Mouse (Mus musculus): ENCODE results near the gene Med23. TPM values are rescaled to one million over a fixed set of nuclear protein-coding genes. Genes with fewer than 3 reads are reported as not detected.

Gene Med23
- polyA plus RNA-seq, 1 experiment from 2014 or later = 5.9 TPM

DNA sequence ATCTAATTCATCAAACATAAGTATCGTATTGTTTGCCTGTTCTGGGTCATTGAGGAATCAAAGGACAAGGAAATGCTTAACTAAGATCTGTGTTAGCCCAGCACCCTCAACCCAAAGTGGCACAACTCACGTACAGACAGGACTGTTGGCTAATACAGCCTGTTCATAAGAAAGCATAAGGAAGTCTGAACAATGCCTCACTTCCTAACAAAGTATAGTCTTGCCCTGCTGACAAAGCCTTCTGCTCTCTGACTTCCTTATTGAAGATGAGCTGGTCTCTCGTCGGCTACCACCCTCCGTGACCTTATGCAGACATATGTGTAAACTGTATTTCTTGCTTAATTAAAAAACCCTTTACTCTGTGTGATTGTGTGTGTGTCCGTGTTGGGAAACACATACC, 60.4 kb downstream of the Med23 start:
- no peaks in the 10 kb centered on the region for H3K27me3 ChIP-seq
- no peak for ATAC-seq (ENCODE audit: low read depth)
- H3K36me3 ChIP-seq = no peaks in the 10 kb centered on the region; the same call in 1 of the 2 replicates
- WGBS (ENCODE audit: insufficient replicate concordance) = 57% methylated on average over 6 of the region's 6 CpGs
- no peak overlapping the region for H3K4me2 ChIP-seq
- H3K27ac ChIP-seq = no peak overlapping the region
- H3K9me3 ChIP-seq (replicated peaks) = no peaks in the 10 kb centered on the region
- H3K9ac ChIP-seq = no peak overlapping the region
- peaks cover 4% of the 10 kb centered on the region; the same call in 1 of the 2 replicates for H3K4me1 ChIP-seq (replicated peaks)
- DNase-seq = no peak
- no peak overlapping the region for H3K4me3 ChIP-seq (replicated peaks)

DNA sequence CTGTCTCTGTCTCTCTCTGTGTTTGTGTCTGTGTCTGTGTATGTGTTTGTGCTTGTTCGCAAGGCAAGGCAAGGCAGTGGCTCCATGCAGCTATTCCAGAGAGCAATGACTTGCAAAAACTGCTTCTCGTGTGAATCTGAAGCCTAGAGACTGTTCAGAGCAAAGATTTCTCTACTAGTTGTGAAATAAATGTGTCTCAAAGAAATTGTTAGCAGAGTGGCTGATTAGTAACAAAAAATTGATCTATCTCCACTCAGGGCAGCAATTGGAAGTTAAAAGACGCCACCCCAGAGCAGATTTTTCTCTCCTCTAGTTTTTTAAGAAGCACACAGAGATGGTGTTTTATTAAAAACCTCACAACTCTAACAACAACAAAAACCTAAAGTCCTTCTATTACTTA, 78.1 kb downstream of the Med23 start:
- Histone ChIP-seq H3K27ac (no peak overlapping the region), H3K36me3 (no peaks in the 10 kb centered on the region), H3K27me3 (no peaks in the 10 kb centered on the region), H3K9ac (no peak overlapping the region), H3K4me2 (peak overlapping the region; percentile 38; the same call in 1 of the 2 replicates), H3K4me3 (replicated peaks) (no peak overlapping the region), H3K9me3 (replicated peaks) (no peaks in the 10 kb centered on the region), H3K4me1 (replicated peaks) (0 out of 2 replicates have a peak, but pooled peaks cover 8% of the 10 kb centered on the region)
- 46% methylated on average over 3 of the region's 3 CpGs for WGBS (ENCODE audit: insufficient replicate concordance)
- DNase-seq = no peak
- ATAC-seq (ENCODE audit: low read depth) = no peak

DNA sequence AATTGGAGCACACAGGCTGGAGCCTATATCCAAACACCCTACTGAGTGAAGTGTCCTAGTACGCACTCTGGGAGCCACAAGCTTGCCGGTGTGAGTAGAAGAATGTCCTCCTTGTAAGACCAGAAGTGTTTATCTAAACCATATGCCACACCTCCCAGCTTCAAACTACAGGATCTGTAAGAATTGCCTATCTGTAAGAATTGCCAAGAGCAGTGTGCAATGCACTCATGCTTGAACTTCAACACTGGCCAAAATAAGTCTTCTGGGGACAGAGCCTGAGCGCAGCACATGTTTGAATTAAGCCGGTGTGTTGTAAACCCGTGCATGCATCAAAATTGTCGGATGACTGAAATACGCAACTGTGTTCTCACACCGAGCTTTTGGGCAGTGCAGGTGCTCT, 78.5 kb downstream of the Med23 start:
- Histone ChIP-seq H3K36me3 (no peaks in the 10 kb centered on the region), H3K9me3 (replicated peaks) (no peaks in the 10 kb centered on the region), H3K4me2 (peak overlapping the region; percentile 38; the same call in 1 of the 2 replicates), H3K9ac (no peak overlapping the region), H3K4me3 (replicated peaks) (no peak overlapping the region), H3K27me3 (no peaks in the 10 kb centered on the region), H3K27ac (no peak overlapping the region), H3K4me1 (replicated peaks) (0 out of 2 replicates have a peak, but pooled peaks cover 8% of the 10 kb centered on the region)
- no peak for ATAC-seq (ENCODE audit: low read depth)
- DNase-seq = no peak
- WGBS (ENCODE audit: insufficient replicate concordance) = 67% methylated on average over 8 of the region's 8 CpGs

DNA sequence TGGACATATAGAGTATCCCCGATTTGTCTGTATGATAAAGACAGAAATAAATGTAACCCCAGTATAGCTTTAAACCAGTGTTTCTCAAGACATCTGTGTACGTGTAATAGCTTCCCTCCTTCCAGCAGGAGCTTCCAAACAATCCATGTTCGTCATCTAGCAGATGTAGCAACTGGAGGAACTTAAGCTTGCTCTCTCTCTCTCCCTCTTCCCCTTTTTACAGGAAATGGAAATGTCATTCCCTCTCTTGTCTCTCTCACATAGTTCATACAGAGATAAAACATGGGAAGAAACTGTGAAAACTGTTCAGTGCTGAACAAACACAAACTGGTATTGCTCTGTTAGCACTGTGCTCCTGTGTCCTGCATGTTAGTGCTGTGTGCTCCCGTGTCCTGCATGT, 80.4 kb downstream of the Med23 start:
- no peak overlapping the region for H3K9ac ChIP-seq
- no peak overlapping the region for H3K27ac ChIP-seq
- H3K4me3 ChIP-seq (replicated peaks) = no peak overlapping the region
- H3K36me3 ChIP-seq = no peaks in the 10 kb centered on the region
- H3K27me3 ChIP-seq = no peaks in the 10 kb centered on the region
- H3K4me1 ChIP-seq (replicated peaks) = 0 out of 2 replicates have a peak, but pooled peaks cover 8% of the 10 kb centered on the region
- no peak for DNase-seq
- ATAC-seq (ENCODE audit: low read depth) = no peak
- no peaks in the 10 kb centered on the region for H3K9me3 ChIP-seq (replicated peaks)
- no peak overlapping the region for H3K4me2 ChIP-seq
- WGBS (ENCODE audit: insufficient replicate concordance) = 39% methylated on average over 4 of the region's 4 CpGs

DNA sequence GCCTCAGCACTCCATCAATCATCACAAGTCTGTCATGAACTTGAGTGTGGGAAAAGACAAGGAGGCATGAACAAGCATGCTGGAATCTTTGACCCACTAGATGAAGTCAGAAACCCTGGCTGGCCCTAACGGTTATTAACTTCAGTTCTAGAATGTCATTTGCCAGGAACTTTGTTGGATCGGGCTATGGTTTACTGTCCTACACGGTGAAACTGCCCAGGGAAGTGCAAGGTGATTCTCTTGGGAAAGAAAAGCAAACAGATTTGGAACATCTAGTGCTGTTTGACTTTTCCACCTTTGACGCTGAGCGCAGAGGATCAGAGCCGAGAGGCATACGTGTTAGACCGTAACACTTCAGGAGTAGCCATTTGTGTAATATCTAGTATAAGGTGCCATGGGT, 81.8 kb downstream of the Med23 start:
- no peaks in the 10 kb centered on the region for H3K27me3 ChIP-seq
- H3K27ac ChIP-seq = no peak overlapping the region
- H3K36me3 ChIP-seq = no peaks in the 10 kb centered on the region
- H3K9ac ChIP-seq = no peak overlapping the region
- ATAC-seq (ENCODE audit: low read depth) (no peak), DNase-seq (no peak)
- no peak overlapping the region for H3K4me2 ChIP-seq
- H3K9me3 ChIP-seq (replicated peaks) = no peaks in the 10 kb centered on the region
- H3K4me1 ChIP-seq (replicated peaks) = 0 out of 2 replicates have a peak, but pooled peaks cover 8% of the 10 kb centered on the region
- WGBS (ENCODE audit: insufficient replicate concordance) = 72% methylated on average over 8 of the region's 8 CpGs
- no peak overlapping the region for H3K4me3 ChIP-seq (replicated peaks)

DNA sequence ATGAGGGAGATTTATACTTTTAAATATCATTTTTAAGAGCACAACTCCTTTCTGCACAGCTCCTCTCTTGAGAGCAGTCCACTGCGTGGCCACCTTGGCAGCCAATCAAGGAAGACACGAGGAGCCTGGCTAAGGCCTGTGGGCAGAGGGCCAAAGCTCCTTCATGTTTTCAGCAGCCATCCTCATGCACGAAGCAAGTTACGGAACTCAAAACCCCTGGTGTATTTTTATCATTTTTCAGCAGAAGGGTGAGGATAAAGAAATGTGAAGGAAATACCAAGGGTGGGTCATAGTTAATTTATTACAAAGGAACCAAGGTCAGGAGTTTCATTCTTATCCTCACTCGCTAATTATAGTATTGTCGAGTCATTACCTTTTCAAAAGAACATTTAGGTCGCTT, 82.8 kb downstream of the Med23 start:
- ATAC-seq (ENCODE audit: low read depth) (no peak), DNase-seq (no peak)
- Histone ChIP-seq H3K4me1 (replicated peaks) (0 out of 2 replicates have a peak, but pooled peaks cover 8% of the 10 kb centered on the region), H3K36me3 (no peaks in the 10 kb centered on the region), H3K27ac (no peak overlapping the region), H3K4me3 (replicated peaks) (no peak overlapping the region), H3K9me3 (replicated peaks) (no peaks in the 10 kb centered on the region), H3K4me2 (no peak overlapping the region), H3K27me3 (no peaks in the 10 kb centered on the region), H3K9ac (no peak overlapping the region)
- 65% methylated on average over 7 of the region's 7 CpGs for WGBS (ENCODE audit: insufficient replicate concordance)

DNA sequence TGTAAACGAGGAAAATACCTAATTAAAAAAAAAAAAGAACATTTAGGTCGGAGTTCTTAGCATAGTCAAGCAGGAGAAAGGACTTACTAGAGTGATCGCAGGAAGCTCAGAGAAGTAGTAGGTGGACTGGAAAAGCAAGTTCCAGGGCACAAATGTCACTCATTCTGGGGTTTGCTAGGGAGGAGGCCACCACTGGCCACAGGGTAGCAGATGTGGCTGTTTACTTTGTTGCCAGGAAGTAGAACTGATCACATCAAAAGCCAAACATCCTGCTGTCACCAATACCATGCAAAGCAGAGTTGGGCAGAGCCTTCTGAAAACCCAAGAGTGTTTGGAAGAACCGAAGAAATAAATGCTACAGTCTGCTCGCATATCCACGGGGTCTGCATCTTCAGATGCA, 84.1 kb downstream of the Med23 start:
- no peaks in the 10 kb centered on the region for H3K36me3 ChIP-seq
- H3K4me2 ChIP-seq = no peak overlapping the region
- ATAC-seq (ENCODE audit: low read depth) (no peak), DNase-seq (no peak)
- H3K27ac ChIP-seq = no peak overlapping the region
- 0 out of 2 replicates have a peak, but pooled peaks cover 8% of the 10 kb centered on the region for H3K4me1 ChIP-seq (replicated peaks)
- H3K27me3 ChIP-seq = no peaks in the 10 kb centered on the region
- no peaks in the 10 kb centered on the region for H3K9me3 ChIP-seq (replicated peaks)
- H3K4me3 ChIP-seq (replicated peaks) = no peak overlapping the region
- WGBS (ENCODE audit: insufficient replicate concordance) = 61% methylated on average over 6 of the region's 6 CpGs
- no peak overlapping the region for H3K9ac ChIP-seq

DNA sequence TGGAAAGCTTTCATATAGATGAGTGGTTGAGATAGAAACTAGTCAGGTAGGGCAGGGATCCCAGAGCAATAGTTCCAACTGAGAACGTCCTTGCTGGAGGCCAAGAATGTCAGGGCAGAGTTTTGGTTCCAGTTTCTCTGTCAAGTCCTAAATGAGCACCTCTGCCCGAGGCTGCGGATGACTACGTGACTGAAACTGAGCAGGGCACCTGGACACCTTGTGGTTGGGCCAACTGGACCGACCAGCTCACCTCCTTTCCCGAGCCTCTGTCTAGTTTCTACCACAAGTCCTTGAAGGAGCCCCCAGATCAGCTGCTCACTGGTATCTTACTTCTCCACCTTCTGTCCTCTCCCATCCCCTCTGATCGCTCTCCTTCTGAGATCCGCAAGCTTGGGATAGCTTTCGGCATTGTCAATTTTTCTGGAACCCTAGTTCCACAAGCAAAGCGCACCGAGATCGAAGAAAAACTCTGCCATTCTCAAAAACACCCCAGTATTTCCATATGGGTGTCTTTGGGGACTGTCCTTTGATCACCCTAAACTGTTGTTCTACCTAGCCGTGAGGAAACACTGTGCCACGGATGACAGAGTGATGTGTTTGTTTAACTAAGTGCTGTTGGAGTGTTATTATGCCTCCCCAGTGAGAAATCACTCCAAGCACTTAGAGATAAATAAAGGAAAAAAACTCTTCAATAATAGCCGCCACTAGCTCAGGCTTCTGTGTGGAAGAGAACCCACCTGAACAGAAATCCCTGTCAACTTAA, 88.7 kb downstream of the Med23 start:
- no peak for ATAC-seq (ENCODE audit: low read depth)
- no peaks in the 10 kb centered on the region for H3K27me3 ChIP-seq
- no peak overlapping the region for H3K4me3 ChIP-seq (replicated peaks)
- WGBS (ENCODE audit: insufficient replicate concordance) = 62% methylated on average over 15 of the region's 15 CpGs
- H3K9me3 ChIP-seq (replicated peaks) = no peaks in the 10 kb centered on the region
- H3K4me1 ChIP-seq (replicated peaks) = no peaks in the 10 kb centered on the region
- H3K9ac ChIP-seq = no peak overlapping the region
- no peaks in the 10 kb centered on the region for H3K36me3 ChIP-seq
- no peak overlapping the region for H3K4me2 ChIP-seq
- no peak overlapping the region for H3K27ac ChIP-seq
- no peak for DNase-seq

DNA sequence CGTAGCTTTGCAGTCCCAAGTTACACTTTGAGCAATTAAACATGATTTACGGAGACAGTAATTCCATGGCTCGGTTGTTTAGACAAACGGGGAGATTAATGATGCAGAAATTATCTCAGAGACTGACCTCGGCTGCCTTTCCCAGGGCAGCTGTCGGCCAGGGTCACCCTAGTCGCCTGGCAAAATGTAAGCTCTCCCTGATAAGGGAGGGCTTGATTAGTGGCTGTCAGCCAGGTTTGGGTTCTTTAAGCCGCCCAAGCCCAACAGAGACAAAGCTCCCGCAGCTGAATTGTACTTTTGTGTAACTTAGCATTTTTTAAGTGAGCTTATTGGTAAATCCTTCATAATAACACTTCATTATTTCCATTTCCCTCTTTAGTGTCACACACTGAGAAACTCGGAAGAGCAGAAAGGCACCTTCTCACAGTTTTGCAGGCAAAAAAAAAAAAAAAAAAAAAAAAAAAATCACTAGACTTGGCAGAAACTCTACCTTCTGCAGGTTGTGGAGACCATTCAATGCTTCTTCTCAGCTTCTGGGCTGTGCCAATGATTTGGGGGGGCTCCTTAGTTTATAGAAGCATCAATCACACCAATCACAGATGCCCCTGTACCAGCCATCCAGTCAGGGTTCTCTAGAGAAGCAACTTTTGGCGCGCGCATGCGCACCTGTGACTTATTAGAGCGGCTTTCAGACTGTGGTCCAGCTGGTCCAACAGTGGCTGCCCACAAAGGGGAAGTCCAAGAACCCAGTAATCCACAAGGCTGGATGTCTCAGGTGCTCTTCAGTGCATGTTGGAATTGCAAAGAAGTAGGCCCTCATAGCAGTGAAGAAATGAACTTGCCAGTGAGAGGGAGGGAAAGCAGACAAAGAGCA, 89.5 kb downstream of the Med23 start:
- no peak for DNase-seq
- Histone ChIP-seq H3K4me2 (no peak overlapping the region), H3K9ac (no peak overlapping the region), H3K36me3 (no peaks in the 10 kb centered on the region), H3K4me1 (replicated peaks) (no peaks in the 10 kb centered on the region), H3K4me3 (replicated peaks) (no peak overlapping the region), H3K27me3 (no peaks in the 10 kb centered on the region), H3K27ac (no peak overlapping the region), H3K9me3 (replicated peaks) (no peaks in the 10 kb centered on the region)
- 52% methylated on average over 15 of the region's 15 CpGs for WGBS (ENCODE audit: insufficient replicate concordance)
- ATAC-seq (ENCODE audit: low read depth) = no peak

DNA sequence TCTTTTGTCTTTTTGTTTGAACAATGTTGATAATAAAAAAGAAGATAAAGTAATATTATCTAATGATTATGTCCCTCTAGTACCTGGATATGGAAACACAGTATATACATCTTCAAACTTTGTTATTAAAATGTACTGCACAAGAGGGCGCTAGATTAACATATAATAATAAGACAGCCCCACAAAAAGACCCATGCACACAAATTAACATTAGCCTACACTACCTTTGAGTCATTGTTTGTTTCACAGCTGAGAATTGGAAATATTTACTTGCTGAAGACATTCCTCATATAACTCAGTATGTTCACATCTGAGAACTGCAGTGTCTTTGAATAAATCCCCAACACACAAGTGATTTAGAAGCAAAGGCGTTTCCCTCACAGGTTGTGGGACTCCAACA, 91.3 kb downstream of the Med23 start:
- Histone ChIP-seq H3K9me3 (replicated peaks) (no peaks in the 10 kb centered on the region), H3K9ac (no peak overlapping the region), H3K27ac (no peak overlapping the region), H3K4me1 (replicated peaks) (no peaks in the 10 kb centered on the region), H3K4me2 (no peak overlapping the region), H3K36me3 (no peaks in the 10 kb centered on the region), H3K27me3 (no peaks in the 10 kb centered on the region), H3K4me3 (replicated peaks) (no peak overlapping the region)
- WGBS (ENCODE audit: insufficient replicate concordance) = 40% methylated on average over 2 of the region's 2 CpGs
- DNase-seq = no peak
- no peak for ATAC-seq (ENCODE audit: low read depth)

DNA sequence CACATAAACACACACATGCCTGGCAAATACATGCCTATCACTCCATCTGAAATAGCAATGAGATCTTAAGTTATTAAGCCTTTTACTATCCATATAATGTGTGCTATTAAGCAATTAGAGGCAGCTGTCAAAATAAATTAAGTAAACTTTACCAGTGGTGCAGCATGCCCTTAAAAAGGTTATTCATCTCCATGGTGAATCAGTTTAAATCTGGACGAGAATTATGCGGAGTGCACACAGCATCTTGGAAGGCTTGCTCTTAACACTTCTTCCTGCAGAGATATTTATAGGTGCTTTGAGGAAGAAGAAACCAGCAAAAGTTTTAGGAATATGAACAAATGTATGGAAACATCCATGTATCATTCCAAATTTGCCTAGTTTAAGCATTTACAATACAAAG, 92.1 kb downstream of the Med23 start:
- ATAC-seq (ENCODE audit: low read depth) (no peak), DNase-seq (no peak)
- H3K4me2 ChIP-seq = no peak overlapping the region
- no peaks in the 10 kb centered on the region for H3K9me3 ChIP-seq (replicated peaks)
- WGBS (ENCODE audit: insufficient replicate concordance) = 70% methylated on average over 2 of the region's 2 CpGs
- H3K36me3 ChIP-seq = no peaks in the 10 kb centered on the region
- no peaks in the 10 kb centered on the region for H3K4me1 ChIP-seq (replicated peaks)
- no peak overlapping the region for H3K27ac ChIP-seq
- H3K27me3 ChIP-seq = no peaks in the 10 kb centered on the region
- H3K9ac ChIP-seq = no peak overlapping the region
- no peak overlapping the region for H3K4me3 ChIP-seq (replicated peaks)

Measured in liver, embryonic 13.5 days (tissue).